Mouse (Mus musculus): ENCODE data around the gene Camta1. TPM values are rescaled to one million over a fixed set of nuclear protein-coding genes. Genes with fewer than 3 reads are reported as not detected.

The Camta1 gene
- polyA plus RNA-seq, 1 experiment, result 3.6 TPM

GRCm38 (mm10) chr4:151165539-151165938 is 696.1 kb downstream of the Camta1 start:
- WGBS, result 7% methylated on average over 10 of the region's 10 CpGs

DNA sequence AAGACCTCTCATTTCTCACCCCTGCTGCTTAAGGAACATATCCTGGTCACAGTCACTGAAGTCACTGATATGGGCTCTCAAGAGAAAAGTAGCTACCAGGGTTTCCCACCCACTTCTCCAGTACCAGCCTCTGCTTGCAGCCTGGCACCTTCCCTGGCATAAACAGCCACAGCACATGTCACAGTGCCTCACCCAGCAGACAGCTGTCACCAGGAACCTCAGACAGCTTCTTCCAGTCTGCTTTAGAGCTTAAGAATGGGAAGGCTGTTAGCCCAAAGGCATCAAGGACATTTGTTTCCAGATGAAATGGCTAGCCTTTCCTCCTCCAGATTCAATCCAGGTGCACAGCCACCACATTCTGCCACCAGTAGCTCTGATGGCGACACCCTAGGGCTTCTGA is 697.4 kb downstream of the Camta1 start:
- WGBS, result 79% methylated on average over 1 of the region's 1 CpGs
- DNase-seq (ENCODE audit: low read depth, low spot score), result no peak

More at GRCm38 (mm10) chr4:151165539-151165938, 696.1 kb downstream of the Camta1 start:
- no peak for DNase-seq (ENCODE audit: low read depth, low spot score)

GRCm38 (mm10) chr4:151161869-151162268 is 699.8 kb downstream of the Camta1 start:
- 41% methylated on average over 6 of the region's 6 CpGs for WGBS

DNA sequence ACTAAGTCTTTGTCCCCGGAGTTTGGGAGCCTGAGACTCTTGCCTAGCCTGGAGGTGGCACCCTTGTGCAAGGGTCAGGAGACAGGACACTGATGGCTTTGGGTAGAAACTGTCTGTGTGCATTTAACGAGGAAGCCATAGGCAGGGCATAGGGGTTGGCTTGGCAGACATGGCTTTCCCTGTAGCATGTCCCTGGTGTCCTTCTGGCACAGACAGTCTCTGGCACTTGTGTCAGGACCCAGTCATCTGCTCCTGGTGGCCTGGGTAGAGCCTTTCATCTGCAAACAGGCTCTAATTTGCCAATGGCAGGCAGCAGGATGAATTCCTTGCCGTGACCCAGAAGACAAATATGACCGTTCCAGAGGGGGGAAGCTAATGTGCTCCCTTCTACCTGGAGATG is 700.7 kb downstream of the Camta1 start:
- DNase-seq (ENCODE audit: low read depth, low spot score), result no peak
- 50% methylated on average over 4 of the region's 4 CpGs for WGBS

More at GRCm38 (mm10) chr4:151161869-151162268, 699.8 kb downstream of the Camta1 start:
- no peak for DNase-seq (ENCODE audit: low read depth, low spot score)

GRCm38 (mm10) chr4:151160476-151160875 is 701.2 kb downstream of the Camta1 start:
- DNase-seq (ENCODE audit: low read depth, low spot score), result no peak
- 39% methylated on average over 8 of the region's 8 CpGs for WGBS

- WGBS, result 51% methylated on average over 3 of the region's 3 CpGs
- DNase-seq (ENCODE audit: low read depth, low spot score), result no peak
These were observed 703.4 kb downstream of the Camta1 start for GRCm38 (mm10) chr4:151158250-151158649.

DNA sequence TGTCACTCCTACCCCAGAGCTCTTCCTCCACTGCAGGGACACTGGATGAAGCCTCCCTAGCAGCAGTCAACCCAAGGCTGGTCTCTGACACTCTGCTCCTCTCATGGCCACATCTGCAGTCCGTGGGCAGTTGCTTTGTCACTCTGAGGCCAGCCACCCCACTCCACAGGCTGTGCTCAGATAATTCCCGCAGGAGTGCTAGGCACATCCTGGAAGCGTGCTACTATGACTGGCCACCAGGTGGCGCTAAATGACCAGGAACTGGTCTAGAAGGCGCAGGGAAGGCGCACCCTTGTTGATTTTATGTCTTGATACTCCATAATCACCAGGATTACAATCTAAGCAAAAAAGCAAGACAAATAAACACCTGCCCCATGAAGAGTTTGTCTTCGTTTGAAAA is 704.8 kb downstream of the Camta1 start:
- peak; percentile 60 for DNase-seq (ENCODE audit: low read depth, low spot score)
- WGBS, result 1% methylated on average over 7 of the region's 7 CpGs

- DNase-seq (ENCODE audit: low read depth, low spot score), result no peak
- WGBS, result 56% methylated on average over 4 of the region's 4 CpGs
These were observed 706.1 kb downstream of the Camta1 start for GRCm38 (mm10) chr4:151155587-151155986.

- 42% methylated on average over 4 of the region's 4 CpGs for WGBS
- no peak for DNase-seq (ENCODE audit: low read depth, low spot score)
These were observed 707.4 kb downstream of the Camta1 start for GRCm38 (mm10) chr4:151154306-151154705.

DNA sequence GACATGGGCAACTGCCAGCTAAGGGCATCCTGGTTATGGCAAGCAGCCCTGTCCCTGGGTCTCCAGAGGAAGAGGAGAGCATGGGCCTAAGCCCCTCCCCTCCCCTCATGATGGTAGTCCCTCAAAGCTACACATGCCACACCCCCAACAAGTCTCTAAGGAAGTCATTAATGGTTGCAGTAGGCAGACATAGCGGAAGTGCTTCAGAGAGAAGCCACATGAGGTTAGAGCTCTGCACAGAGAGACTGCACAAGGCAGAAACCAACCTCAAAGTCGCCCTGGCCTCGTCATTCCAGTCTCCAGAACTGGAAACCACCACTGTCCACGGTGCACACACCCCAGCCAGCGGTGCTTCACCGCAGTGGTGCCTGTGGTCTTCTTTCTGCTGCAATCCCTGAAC is 709.7 kb downstream of the Camta1 start:
- 55% methylated on average over 6 of the region's 6 CpGs for WGBS
- DNase-seq (ENCODE audit: low read depth, low spot score), result no peak

DNA sequence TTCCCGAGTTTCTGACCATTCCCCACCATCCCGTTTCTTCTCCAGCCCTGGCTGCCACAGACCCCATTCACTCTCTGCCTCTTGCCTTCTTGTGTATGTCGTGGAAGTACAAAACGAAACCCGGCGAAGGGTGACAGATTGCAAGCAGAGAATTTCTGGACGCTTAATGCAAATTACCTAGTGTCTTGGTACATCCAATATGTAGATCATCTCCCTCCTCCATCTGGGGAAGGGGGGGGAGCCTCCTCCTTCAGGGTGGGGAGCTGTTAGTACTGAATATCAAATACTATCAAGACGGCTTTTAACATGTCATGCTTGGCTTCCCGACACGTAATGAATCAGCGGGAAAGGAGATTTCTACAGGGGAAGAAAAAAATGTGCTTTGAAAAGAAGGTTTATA is 710.8 kb downstream of the Camta1 start:
- WGBS, result 81% methylated on average over 11 of the region's 11 CpGs

GRCm38 (mm10) chr4:151150115-151150514 is 711.6 kb downstream of the Camta1 start:
- WGBS, result 73% methylated on average over 11 of the region's 11 CpGs
- DNase-seq (ENCODE audit: low read depth, low spot score), result no peak

More for the DNA sequence above, 710.8 kb downstream of the Camta1 start:
- no peak for DNase-seq (ENCODE audit: low read depth, low spot score)

DNA sequence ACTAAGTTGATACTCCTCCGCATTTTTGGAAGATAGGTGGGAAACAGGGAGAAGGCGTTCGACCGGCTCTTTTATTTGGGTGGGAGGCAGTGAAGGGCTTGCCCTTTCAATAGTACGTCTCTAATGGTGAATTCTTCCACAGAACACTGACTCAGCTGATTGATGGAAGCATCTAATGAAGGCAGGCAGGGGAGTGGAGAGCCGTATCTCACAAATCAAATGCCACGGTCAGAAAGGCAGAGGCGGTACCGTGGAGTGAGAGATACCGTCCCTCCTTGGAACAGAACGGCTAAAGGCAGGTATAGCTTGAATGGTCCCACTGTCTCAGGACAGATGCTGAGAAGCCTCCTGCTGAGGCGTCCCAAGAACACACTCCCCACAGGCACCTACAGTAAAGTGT is 714.1 kb downstream of the Camta1 start:
- no peak for DNase-seq (ENCODE audit: low read depth, low spot score)
- WGBS, result 57% methylated on average over 12 of the region's 12 CpGs

DNA sequence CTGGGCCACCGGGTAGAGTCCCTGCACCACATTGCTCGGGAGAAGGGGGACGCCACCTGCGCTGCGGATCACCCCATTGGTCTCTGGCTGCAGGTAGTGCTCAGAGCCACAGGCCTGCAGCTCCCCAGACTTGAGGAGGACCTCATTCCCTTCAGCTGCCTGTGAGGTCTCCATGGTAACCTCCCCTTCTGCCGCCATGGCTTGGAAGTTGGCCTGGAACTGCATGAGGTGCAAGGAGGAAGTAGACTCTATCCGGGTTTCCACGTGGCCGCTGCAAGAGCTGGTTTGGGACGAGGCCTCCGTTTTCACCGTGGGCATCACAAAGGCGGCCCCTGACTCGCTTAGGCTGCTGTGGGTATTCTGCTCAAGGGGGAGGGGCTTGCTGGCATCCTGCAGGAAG is 717.6 kb downstream of the Camta1 start:
- DNase-seq (ENCODE audit: low read depth, low spot score), result no peak
- 82% methylated on average over 14 of the region's 14 CpGs for WGBS

- peak; percentile 73 for DNase-seq (ENCODE audit: low read depth, low spot score)
- WGBS, result 8% methylated on average over 13 of the region's 13 CpGs
These were observed 720.3 kb downstream of the Camta1 start for GRCm38 (mm10) chr4:151141196-151141880.

GRCm38 (mm10) chr4:151140368-151140982 is 721.2 kb downstream of the Camta1 start:
- DNase-seq (ENCODE audit: low read depth, low spot score), result no peak
- WGBS, result 10% methylated on average over 19 of the region's 20 CpGs

DNA sequence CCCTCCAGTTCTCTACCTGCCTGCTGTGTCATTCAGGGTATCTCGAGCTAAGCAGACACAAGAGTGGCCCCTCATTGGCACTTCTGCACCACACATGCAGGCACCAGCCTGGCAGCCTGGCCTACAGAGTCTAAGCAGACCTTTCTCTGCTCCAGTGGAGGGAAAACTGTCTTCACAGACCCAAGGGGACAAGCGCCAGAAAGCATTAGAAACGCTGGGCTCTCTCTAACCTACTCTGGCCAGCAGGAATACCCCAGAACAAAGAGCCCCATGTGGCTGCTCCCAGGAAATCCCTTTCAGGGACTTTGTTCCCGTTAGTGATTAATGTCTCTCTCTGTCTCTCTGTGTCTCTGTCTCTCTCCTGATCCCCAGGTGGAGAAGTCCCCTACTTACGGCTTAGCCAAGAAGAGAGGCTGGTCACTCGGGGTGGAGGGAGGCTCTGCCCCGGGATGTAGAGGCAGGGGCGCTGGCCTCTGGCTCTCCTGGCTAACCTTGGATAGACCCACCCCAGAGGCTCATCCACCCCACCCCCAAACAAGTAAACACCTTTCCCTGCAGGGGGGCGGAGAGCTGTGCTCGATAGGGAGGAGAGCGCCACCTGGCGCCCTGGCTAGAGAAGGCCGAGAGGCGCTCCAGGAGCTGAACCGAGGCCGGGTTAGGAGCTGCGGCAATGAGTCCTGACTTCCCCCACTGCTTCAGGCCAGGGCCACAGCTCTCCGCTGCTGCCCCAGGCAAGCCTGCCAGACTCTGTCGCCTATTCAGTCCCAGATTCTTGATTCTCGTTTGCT is 722.4 kb downstream of the Camta1 start:
- DNase-seq (ENCODE audit: low read depth, low spot score), result no peak
- WGBS, result 9% methylated on average over 20 of the region's 20 CpGs

GRCm38 (mm10) chr4:151138586-151138985 is 723.1 kb downstream of the Camta1 start:
- no peak for DNase-seq (ENCODE audit: low read depth, low spot score)
- 14% methylated on average over 2 of the region's 2 CpGs for WGBS

DNA sequence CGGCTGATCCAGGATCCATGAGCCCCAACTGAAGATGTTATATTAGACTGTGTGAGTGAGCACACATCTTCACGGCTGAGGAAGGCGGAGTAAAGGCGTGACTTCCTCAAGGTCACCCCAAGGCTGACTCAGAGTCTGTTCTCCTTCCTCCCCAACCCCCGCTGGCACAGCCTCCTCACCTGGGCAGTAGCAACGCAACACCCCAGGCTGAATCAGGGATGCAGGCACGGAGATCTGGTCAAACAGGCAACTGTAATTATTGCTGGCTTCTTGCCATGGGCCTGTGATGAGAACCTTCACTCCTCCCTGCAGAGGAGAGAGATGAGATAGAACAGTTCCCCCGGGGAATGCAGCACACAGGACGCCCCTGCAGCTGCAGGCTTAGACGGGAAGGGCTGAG is 723.5 kb downstream of the Camta1 start:
- WGBS, result 12% methylated on average over 10 of the region's 10 CpGs
- DNase-seq (ENCODE audit: low read depth, low spot score), result no peak

DNA sequence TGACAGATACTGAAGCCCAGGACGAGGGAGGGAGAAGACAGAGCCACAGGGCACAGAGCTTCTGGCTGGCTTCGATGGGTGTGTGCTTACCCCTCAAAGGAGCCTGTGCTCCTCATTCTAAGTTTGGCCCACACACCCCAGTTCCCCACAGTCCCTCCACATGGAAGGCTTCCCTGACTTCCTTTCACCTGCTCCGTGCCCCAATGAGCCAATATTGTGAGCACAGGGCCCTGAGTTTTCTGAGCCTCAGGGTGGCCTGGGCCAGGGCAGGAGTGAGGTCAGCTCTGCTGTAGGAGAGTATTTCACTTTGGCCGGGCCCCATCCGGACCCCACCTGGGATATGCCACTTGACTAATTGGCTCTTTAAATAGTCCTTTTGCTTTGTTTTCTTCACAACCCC is 724.0 kb downstream of the Camta1 start:
- DNase-seq (ENCODE audit: low read depth, low spot score), result no peak
- 48% methylated on average over 5 of the region's 5 CpGs for WGBS

DNA sequence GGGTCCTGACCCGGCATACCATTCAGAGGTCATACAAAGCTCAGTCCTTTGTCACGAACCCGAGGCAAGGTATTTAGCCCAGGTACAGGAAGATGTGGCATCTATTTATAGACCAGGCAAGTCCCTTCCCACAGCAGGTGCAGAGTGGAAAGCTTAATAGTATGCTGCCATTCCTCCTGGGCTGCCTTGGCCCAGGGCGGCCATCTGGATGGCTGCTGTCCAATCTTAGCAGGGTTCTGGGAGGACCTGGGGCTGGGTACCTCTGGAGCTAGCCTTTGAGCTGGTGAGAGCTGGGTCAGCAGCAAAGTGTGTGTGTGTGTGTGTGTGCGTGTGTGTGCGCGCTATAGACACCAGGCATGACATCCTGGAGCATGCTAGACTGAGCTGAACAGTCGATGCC is 726.2 kb downstream of the Camta1 start:
- 65% methylated on average over 8 of the region's 8 CpGs for WGBS
- DNase-seq (ENCODE audit: low read depth, low spot score), result no peak

Measured in large intestine, adult 2 months (tissue).